Mouse (Mus musculus): ENCODE results near the gene Morn1.

- TF ChIP-seq CTCF (IDR thresholded peaks at IDR 0.05; ENCODE audit: control insufficient read depth, insufficient read depth, low read length) (no peak), POLR2A (IDR thresholded peaks at IDR 0.05; ENCODE audit: borderline replicate concordance, control insufficient read depth, low read depth, low read length) (no peak)
Measured at GRCm38 (mm10) chr4:155158543-155158917, 72.2 kb downstream of the Morn1 start.

Measured in bone marrow, adult 2 months (tissue).